Mouse (Mus musculus) olfactory bulb, adult 2 months (tissue): ENCODE results near the gene Des. TPM values are rescaled to one million over a fixed set of nuclear protein-coding genes. Genes with fewer than 3 reads are reported as not detected.

Source experiments
- H3K27ac ChIP-seq: fragments of 200-500 bp; 2 replicates; pipeline ENCODE4 v1.5.1; 2012; ENCODE audit warnings: low read depth, low read length; ENCODE audit not compliant: insufficient read depth
- H3K4me1 ChIP-seq: fragments of 200-500 bp; 2 replicates; pipeline ENCODE4 v1.6.1; 2012; ENCODE audit warnings: low read length; ENCODE audit not compliant: control insufficient read depth, insufficient read depth
- H3K4me3 ChIP-seq: fragments of 200-500 bp; 2 replicates; pipeline ENCODE4 v1.5.1; 2012; ENCODE audit warnings: mild to moderate bottlenecking, low read depth, low read length, moderate library complexity; ENCODE audit not compliant: insufficient read depth
- CTCF ChIP-seq: fragments of 200-500 bp; IDR thresholded peaks from 2 replicates; pipeline ENCODE4 v1.5.1; 2012; ENCODE audit warnings: low read depth, mild to moderate bottlenecking, low read length, moderate library complexity; ENCODE audit not compliant: insufficient read depth
- POLR2A ChIP-seq: fragments of 200-500 bp; IDR thresholded peaks from 2 replicates; pipeline ENCODE4 v1.6.1; 2012; ENCODE audit warnings: mild to moderate bottlenecking, low read depth, low read length, moderate library complexity; ENCODE audit not compliant: insufficient read depth
- WGBS: fragments of 180-500 bp; shearing (Covaris S2); methylation state at CpG from one replicate; pipeline ENCODE4 v1.1.7; 2018; 5-methylcytosine and 5-hydroxymethylcytosine counted together
- polyA plus RNA-seq: library from polyadenylated mRNA; stranded (reverse); fragments of >200 nt; gene quantifications from 2 replicates; pipeline ENCODE4 v1.2.4, GENCODE M21; 2012; ENCODE audit warnings: low replicate concordance; ENCODE audit not compliant: missing spikeins, insufficient read depth, insufficient read length

Gene Des
- polyA plus RNA-seq, 1 experiment = not detected

DNA sequence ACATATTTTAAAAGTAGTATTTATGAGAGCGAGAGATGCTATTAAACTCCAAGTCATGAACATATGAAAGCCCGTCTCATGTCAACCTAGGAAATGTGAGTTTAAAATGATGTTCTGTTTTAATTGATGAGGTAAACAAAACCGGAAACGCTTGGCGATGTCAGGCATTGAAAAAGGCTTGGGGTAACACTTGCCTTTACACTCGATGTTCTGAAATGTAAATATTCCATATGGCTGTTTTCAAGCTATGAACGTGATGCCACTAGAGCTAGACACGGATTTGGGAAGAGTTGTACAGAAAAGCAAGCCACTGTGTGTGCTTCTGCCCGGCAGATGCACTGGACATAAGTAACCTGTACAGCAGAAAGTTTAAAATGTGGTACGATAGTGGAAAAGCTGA, 41.0 kb upstream of the Des start:
- H3K27ac ChIP-seq = no peak overlapping the region
- WGBS = 91% methylated on average over 10 of the region's 10 CpGs

DNA sequence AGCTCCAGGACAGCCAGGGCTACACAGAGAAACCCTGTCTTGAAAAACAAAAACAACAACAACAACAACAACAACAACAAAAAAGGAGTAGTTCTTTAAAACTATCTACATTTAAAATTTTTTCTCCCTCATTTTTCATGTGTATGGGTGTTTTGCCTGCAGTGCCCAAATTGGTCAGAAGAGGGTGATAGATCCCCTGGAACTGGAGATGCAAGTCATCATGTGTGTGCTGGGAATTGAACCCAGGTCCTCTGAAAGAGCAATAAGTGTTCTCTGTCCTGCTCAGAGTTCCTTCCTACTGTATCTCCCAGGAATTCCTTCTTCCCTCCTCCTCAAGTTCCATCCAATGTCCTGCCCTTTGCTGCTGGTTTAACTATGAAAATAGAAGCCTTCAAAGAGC, 32.7 kb upstream of the Des start:
- Histone ChIP-seq H3K4me1 (no peaks in the 10 kb centered on the region), H3K4me3 (no peak overlapping the region), H3K27ac (no peak overlapping the region)
- no peak for TF ChIP-seq POLR2A
- no peak for TF ChIP-seq CTCF

More for the DNA sequence above, 41.0 kb upstream of the Des start:
- peaks cover 11% of the 10 kb centered on the region for H3K4me1 ChIP-seq
- TF ChIP-seq CTCF (no peak), POLR2A (no peak)
- H3K4me3 ChIP-seq = no peak overlapping the region

DNA sequence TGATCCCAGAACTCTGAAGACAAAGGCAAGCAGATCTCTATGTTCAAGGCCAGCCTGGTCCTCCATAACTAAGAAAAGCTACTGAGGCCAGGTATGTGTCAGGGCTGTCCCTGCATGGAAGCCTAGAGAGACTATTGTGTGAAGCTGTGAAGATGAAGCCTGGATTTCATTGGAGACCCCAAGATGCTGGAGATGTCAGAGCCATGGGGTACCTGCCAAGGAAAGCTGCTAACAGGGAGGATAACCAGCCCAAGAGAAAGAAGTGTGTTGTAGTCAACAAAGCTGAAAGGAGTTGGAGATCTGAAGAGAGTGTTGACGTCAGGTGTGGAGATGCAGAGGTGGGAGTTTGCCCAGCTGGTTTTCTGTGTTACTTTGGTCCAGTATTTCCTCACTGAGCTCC, 28.9 kb upstream of the Des start:
- WGBS = 73% methylated on average over 1 of the region's 1 CpGs
- no peak for TF ChIP-seq POLR2A
- no peak for TF ChIP-seq CTCF
- Histone ChIP-seq H3K4me1 (no peaks in the 10 kb centered on the region), H3K4me3 (no peak overlapping the region), H3K27ac (no peak overlapping the region)

DNA sequence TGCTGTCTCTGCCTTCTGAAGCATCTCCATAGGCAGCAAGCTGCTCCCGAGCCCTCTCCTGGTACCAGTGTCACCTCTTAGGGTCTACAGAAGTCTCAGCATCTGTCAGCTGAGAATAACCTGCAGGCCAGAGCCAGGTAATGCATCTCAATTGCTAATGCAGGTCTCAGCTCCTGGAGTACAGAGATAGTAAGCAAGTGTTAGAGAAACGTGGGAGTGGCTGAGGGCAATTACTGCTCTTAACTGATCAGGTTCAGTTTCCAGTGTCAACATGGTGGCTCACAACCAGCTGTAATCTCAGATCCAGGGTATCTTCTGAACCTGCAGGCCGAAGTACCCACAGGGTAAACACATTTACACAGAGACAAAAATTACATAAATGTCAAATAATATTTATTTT, 23.7 kb upstream of the Des start:
- Histone ChIP-seq H3K27ac (no peak overlapping the region), H3K4me1 (peaks cover 19% of the 10 kb centered on the region), H3K4me3 (no peak overlapping the region)
- 81% methylated on average over 3 of the region's 3 CpGs for WGBS
- TF ChIP-seq CTCF (no peak), POLR2A (no peak)

DNA sequence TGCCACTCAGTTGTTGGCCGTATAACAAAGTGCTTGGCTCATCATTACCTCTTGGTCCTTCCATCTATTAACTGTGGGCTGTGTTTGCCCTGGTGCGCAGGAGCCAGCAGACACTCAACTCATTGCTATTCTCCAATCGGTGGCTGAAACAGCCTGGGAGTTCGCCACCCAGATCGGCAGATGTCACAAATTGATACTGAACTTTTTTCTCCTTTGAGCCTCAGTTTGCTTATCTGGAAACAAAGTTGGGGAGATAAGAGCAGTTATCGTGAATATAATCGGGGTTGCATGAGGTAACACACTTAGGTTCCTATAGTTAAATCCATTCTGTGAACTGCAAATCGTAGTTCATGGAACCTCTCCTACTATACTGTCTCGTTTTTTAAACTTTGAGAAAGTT, 23.0 kb upstream of the Des start:
- Histone ChIP-seq H3K4me3 (no peak overlapping the region), H3K27ac (no peak overlapping the region), H3K4me1 (peaks cover 19% of the 10 kb centered on the region)
- TF ChIP-seq POLR2A (no peak), CTCF (no peak)
- 84% methylated on average over 9 of the region's 9 CpGs for WGBS

DNA sequence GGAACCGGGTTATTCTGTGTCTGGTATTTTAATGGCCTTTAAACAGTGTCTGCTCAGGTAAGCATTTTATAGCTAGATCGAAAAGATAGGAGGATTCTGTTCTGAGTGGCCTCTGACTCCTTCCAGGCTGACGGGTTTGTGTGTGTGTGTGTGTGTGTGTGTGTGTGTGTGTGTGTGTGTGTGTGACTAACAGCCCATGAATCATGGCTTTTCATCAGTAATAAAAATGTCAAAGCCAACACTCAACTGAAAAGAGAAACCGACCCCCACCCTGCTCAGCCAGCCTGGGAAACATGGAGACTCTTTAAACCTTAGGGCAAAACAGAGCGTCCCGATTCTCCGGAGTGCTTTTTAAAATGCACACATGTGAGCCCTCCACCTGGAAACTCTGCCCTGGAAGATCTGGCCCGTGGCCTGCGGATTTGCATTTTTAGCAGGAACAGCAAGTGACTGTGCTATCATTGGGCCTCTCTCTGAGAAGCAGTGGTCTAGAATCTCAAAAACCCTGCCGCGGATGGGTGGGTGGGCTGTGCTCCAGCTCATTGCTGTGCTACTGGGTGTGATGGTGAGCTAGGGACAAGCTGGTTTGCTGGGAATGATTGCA, 21.9 kb upstream of the Des start:
- no peak overlapping the region for H3K4me3 ChIP-seq
- peaks cover 19% of the 10 kb centered on the region for H3K4me1 ChIP-seq
- no peak for TF ChIP-seq POLR2A
- TF ChIP-seq CTCF = no peak
- H3K27ac ChIP-seq = no peak overlapping the region
- WGBS = 45% methylated on average over 11 of the region's 11 CpGs

DNA sequence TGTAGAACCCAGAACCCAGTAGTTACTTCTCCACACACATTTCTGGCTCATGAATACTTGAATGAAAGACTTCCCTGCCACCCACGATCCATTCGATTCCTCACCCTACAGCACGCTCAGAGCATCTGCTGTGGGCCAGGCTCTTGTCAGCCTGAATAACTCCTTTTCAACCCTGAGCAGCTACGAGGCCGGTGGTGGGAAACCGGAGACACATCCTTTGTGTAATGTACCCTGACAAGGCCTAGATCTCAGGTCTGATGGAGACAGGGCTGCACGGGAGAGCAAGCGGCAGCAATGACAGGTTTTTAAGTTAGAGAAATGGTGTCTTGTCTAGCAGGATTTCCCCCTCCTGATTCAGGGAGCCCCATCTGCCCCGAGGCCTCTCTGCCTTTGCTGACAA, 20.8 kb upstream of the Des start:
- 37% methylated on average over 9 of the region's 9 CpGs for WGBS
- Histone ChIP-seq H3K4me1 (peaks cover 19% of the 10 kb centered on the region), H3K27ac (no peak overlapping the region), H3K4me3 (no peak overlapping the region)
- TF ChIP-seq CTCF (no peak), POLR2A (no peak)

DNA sequence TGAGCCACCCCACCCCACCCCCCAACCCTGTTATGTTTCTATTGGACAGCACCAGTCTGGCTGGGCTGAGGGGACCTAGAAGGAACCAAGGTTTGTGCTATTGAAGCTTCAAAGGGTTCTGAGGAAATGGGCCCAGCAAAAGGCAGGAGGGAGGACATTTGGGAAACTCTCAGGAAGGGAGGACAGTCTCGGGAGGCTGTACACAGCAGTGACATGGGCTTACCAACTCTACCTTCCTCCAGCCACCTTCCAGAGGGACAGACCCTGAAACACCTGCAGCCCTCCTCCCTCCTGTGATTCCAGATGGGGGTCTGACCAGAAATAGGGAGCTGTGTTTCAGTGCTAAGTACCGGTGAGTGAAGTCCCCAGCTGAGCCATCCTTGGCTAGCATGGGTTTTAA, 19.6 kb upstream of the Des start:
- WGBS = 89% methylated on average over 2 of the region's 2 CpGs
- Histone ChIP-seq H3K4me1 (peaks cover 19% of the 10 kb centered on the region), H3K27ac (no peak overlapping the region), H3K4me3 (no peak overlapping the region)
- TF ChIP-seq CTCF (no peak), POLR2A (no peak)

DNA sequence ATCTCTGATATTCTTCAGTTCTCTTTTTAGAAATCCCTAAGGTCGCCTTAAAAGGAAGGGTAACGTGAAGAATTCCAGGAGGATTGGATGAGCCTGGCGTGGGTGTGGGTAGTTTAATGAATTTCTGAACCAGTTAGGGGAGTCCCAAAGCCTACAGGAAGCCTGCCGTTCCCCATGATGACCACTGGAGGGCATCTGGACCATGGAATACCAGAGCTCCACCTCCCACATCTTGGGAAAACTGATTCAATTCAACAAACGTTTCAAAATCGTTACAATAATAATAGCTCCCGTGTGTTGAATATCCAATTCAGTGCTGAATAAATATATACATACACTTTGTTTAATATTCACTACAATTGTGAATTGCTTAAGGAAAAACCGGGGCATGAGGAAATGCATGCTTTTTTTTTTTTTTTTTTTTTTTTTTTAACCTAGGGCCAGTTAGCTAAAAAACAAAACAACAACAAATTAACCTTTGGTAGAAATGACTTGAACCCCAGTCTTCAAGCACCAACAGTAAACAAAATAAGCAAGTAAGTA, 17.2 kb upstream of the Des start:
- no peak for TF ChIP-seq POLR2A
- TF ChIP-seq CTCF = peak; percentile 40; the same call in 1 of the 2 replicates
- H3K27ac ChIP-seq = no peak overlapping the region
- no peak overlapping the region for H3K4me3 ChIP-seq
- peaks cover 16% of the 10 kb centered on the region for H3K4me1 ChIP-seq
- under 1% methylated on average over 8 of the region's 8 CpGs for WGBS
